Mouse (Mus musculus): ENCODE measurements around the gene Grwd1. TPM values are rescaled to one million over a fixed set of nuclear protein-coding genes. Genes with fewer than 3 reads are reported as not detected.

Gene Grwd1
- polyA plus RNA-seq, 1 experiment from 2014 or later = 16.4 TPM

- Histone ChIP-seq H3K27ac (ENCODE audit: low read depth, low read length) (no peak overlapping the region), H3K4me1 (replicated peaks; ENCODE audit: control insufficient read depth, insufficient read depth, low read length) (peaks cover 7% of the 10 kb centered on the region; the same call in 1 of the 2 replicates), H3K4me3 (ENCODE audit: low read depth, low read length) (no peak overlapping the region), H3K4me2 (replicated peaks; ENCODE audit: low read depth) (peak overlapping the region; percentile 58), H3K27me3 (replicated peaks; ENCODE audit: control insufficient read depth, insufficient read depth, low read length) (no peaks in the 10 kb centered on the region), H3K9me3 (ENCODE audit: control insufficient read depth) (no peaks in the 10 kb centered on the region), H3K9ac (ENCODE audit: low read depth, low read length) (no peak overlapping the region), H3K36me3 (ENCODE audit: control insufficient read depth, insufficient read depth) (peaks cover 27% of the 10 kb centered on the region)
- 2% methylated on average over 5 of the region's 5 CpGs for WGBS
- TF ChIP-seq CTCF (IDR thresholded peaks at IDR 0.05; ENCODE audit: low read depth) = no peak
- ATAC-seq = no peak
Measured at GRCm38 (mm10) chr7:45814841-45815240, 15.9 kb downstream of the Grwd1 start.

- H3K4me3 ChIP-seq (ENCODE audit: low read depth, low read length) = peak within 1 kb of the TSS; percentile 100
- peak; percentile 99 for ATAC-seq
- H3K9me3 ChIP-seq (ENCODE audit: control insufficient read depth) = no peaks in the 10 kb centered on the region
- peak within 1 kb of the TSS; percentile 99 for H3K9ac ChIP-seq (ENCODE audit: low read depth, low read length)
- peak within 1 kb of the TSS; percentile 98 for H3K27ac ChIP-seq (ENCODE audit: low read depth, low read length)
- H3K27me3 ChIP-seq (replicated peaks; ENCODE audit: control insufficient read depth, insufficient read depth, low read length) = no peaks in the 10 kb centered on the region
- TF ChIP-seq CTCF (IDR thresholded peaks at IDR 0.05; ENCODE audit: low read depth) = no peak
- H3K4me2 ChIP-seq (replicated peaks; ENCODE audit: low read depth) = peak within 1 kb of the TSS; percentile 84
- H3K4me1 ChIP-seq (replicated peaks; ENCODE audit: control insufficient read depth, insufficient read depth, low read length) = peaks cover 7% of the 10 kb centered on the region; the same call in 1 of the 2 replicates
- H3K36me3 ChIP-seq (ENCODE audit: control insufficient read depth, insufficient read depth) = peaks cover 35% of the 10 kb centered on the region
- WGBS = under 1% methylated on average over 73 of the region's 92 CpGs
Measured at GRCm38 (mm10) chr7:45813787-45814779, 16.7 kb downstream of the Grwd1 start, which contains the start of gene Cyth2. Cyth2 (minus strand) TSS chr7:45814581.

GRCm38 (mm10) chr7:45812921-45813320 is 17.8 kb downstream of the Grwd1 start:
- no peak overlapping the region for H3K27ac ChIP-seq (ENCODE audit: low read depth, low read length)
- peaks cover 7% of the 10 kb centered on the region; the same call in 1 of the 2 replicates for H3K4me1 ChIP-seq (replicated peaks; ENCODE audit: control insufficient read depth, insufficient read depth, low read length)
- no peaks in the 10 kb centered on the region for H3K9me3 ChIP-seq (ENCODE audit: control insufficient read depth)
- H3K36me3 ChIP-seq (ENCODE audit: control insufficient read depth, insufficient read depth) = peaks cover 47% of the 10 kb centered on the region
- H3K4me3 ChIP-seq (ENCODE audit: low read depth, low read length) = peak overlapping the region; percentile 100
- peak overlapping the region; percentile 84 for H3K4me2 ChIP-seq (replicated peaks; ENCODE audit: low read depth)
- WGBS = 85% methylated on average over 8 of the region's 8 CpGs
- no peak for TF ChIP-seq CTCF (IDR thresholded peaks at IDR 0.05; ENCODE audit: low read depth)
- H3K27me3 ChIP-seq (replicated peaks; ENCODE audit: control insufficient read depth, insufficient read depth, low read length) = no peaks in the 10 kb centered on the region
- ATAC-seq = no peak
- peak overlapping the region; percentile 99; the same call in 1 of the 2 replicates for H3K9ac ChIP-seq (ENCODE audit: low read depth, low read length)

GRCm38 (mm10) chr7:45809276-45810075 is 21.3 kb downstream of the Grwd1 start:
- H3K4me3 ChIP-seq (ENCODE audit: low read depth, low read length) = no peak overlapping the region

GRCm38 (mm10) chr7:45808471-45808870 is 22.3 kb downstream of the Grwd1 start:
- no peak for ATAC-seq
- Histone ChIP-seq H3K4me1 (replicated peaks; ENCODE audit: control insufficient read depth, insufficient read depth, low read length) (peaks cover 6% of the 10 kb centered on the region; the same call in 1 of the 2 replicates), H3K36me3 (ENCODE audit: control insufficient read depth, insufficient read depth) (peaks cover 61% of the 10 kb centered on the region), H3K9ac (ENCODE audit: low read depth, low read length) (no peak overlapping the region), H3K4me2 (replicated peaks; ENCODE audit: low read depth) (no peak overlapping the region), H3K27me3 (replicated peaks; ENCODE audit: control insufficient read depth, insufficient read depth, low read length) (no peaks in the 10 kb centered on the region), H3K27ac (ENCODE audit: low read depth, low read length) (peak overlapping the region; percentile 7; the same call in 1 of the 2 replicates), H3K4me3 (ENCODE audit: low read depth, low read length) (no peak overlapping the region), H3K9me3 (ENCODE audit: control insufficient read depth) (no peaks in the 10 kb centered on the region)
- 49% methylated on average over 9 of the region's 11 CpGs for WGBS
- no peak for TF ChIP-seq CTCF (IDR thresholded peaks at IDR 0.05; ENCODE audit: low read depth)

More at GRCm38 (mm10) chr7:45809276-45810075, 21.3 kb downstream of the Grwd1 start:
- ATAC-seq = no peak
- WGBS = 84% methylated on average over 14 of the region's 14 CpGs
- Histone ChIP-seq H3K27me3 (replicated peaks; ENCODE audit: control insufficient read depth, insufficient read depth, low read length) (no peaks in the 10 kb centered on the region), H3K9me3 (ENCODE audit: control insufficient read depth) (no peaks in the 10 kb centered on the region), H3K9ac (ENCODE audit: low read depth, low read length) (no peak overlapping the region), H3K36me3 (ENCODE audit: control insufficient read depth, insufficient read depth) (peaks cover 61% of the 10 kb centered on the region), H3K4me1 (replicated peaks; ENCODE audit: control insufficient read depth, insufficient read depth, low read length) (peaks cover 7% of the 10 kb centered on the region; the same call in 1 of the 2 replicates), H3K27ac (ENCODE audit: low read depth, low read length) (no peak overlapping the region), H3K4me2 (replicated peaks; ENCODE audit: low read depth) (no peak overlapping the region)
- TF ChIP-seq CTCF (IDR thresholded peaks at IDR 0.05; ENCODE audit: low read depth) = no peak
